Comparison of ENCODE assay signal across 8 mouse cellular contexts in genomic region chr6:56691205-56691604, GRCm38 (mm10). TPM values are rescaled to one million over a fixed set of nuclear protein-coding genes. Genes with fewer than 3 reads are reported as not detected.
A peak's percentile ranks its signal among the peaks of the same experiment; 100 is the strongest.
DNase-seq lines count a peak whose midpoint lies in the region; ATAC-seq lines count a peak whose summit lies in the region.

No protein-coding gene starts in this region.

- H3K4me2 ChIP-seq in liver, embryonic 16.5 days (ENCODE audit: low read depth, low read length) = no peak overlapping the region

- DNase-seq in CD4-positive, CD25-positive, alpha-beta regulatory T cell, adult 2 months (ENCODE audit: low read depth, low spot score) = peak; percentile 85
- peak; percentile 24 to 81 for DNase-seq in adrenal gland, adult (ENCODE audit: inconsistent age in 2 of 2, low spot score in 1 of 2)
- DNase-seq in embryo, embryonic 10 days (ENCODE audit: low spot score) = peak; percentile 94
- DNase-seq in kidney, postnatal 25 days = peak; percentile 54 to 88
- peak; percentile 19 for DNase-seq in ovary, postnatal 10 days (ENCODE audit: low spot score)
- DNase-seq in thymus, postnatal 10 days (ENCODE audit: low spot score in 2 of 2) = peak; percentile 23 to 80

- ATAC-seq in granulocyte monocyte progenitor cell, adult 5-6 weeks (replicated peaks; ENCODE audit: poor library complexity, severe bottlenecking) = peak; percentile 93
- ATAC-seq in liver, embryonic 16.5 days (ENCODE audit: low read depth) = 0 out of 2 replicates have a peak, but pooled peaks have one; percentile 45

- H3K27me3 ChIP-seq in liver, embryonic 16.5 days (ENCODE audit: control insufficient read depth, insufficient read depth, low read depth, low read length) = no peaks in the 10 kb centered on the region

- H3K36me3 ChIP-seq in liver, embryonic 16.5 days (ENCODE audit: control insufficient read depth, insufficient read depth) = no peaks in the 10 kb centered on the region

- H3K27ac ChIP-seq in liver, embryonic 16.5 days (ENCODE audit: low read length) = no peak overlapping the region

- no peak overlapping the region for H3K9ac ChIP-seq in liver, embryonic 16.5 days (ENCODE audit: low read depth, low read length)

- no peaks in the 10 kb centered on the region for H3K9me3 ChIP-seq in liver, embryonic 16.5 days (replicated peaks; ENCODE audit: control insufficient read depth, low read length)

- no peak overlapping the region for H3K4me3 ChIP-seq in liver, embryonic 16.5 days (ENCODE audit: low read depth, low read length)

- H3K4me1 ChIP-seq in liver, embryonic 16.5 days (ENCODE audit: control insufficient read depth, low read depth, low read length) = no peaks in the 10 kb centered on the region

- 0% methylated on average over 2 of the region's 2 CpGs for WGBS in liver, embryonic 16.5 days (ENCODE audit: insufficient replicate concordance)

RNA-seq across cellular contexts. Expression of gene Lsm5, which starts 13.3 kb away (rescaled TPM):
- 187 and 189 TPM in 2 replicates for total RNA-seq in granulocyte monocyte progenitor cell, adult 5-6 weeks (2014; fragmentation: Nextera tagmentation)
- total RNA-seq in granulocyte monocyte progenitor cell, adult 5-6 weeks (2017) = 202 and 238 TPM in 2 replicates
- 47.7 and 60.1 TPM in 2 replicates for polyA plus RNA-seq in liver, embryonic 16.5 days (2015; fragmentation: Nextera tagmentation; extraction: Ambion mirVana)

RNA-seq across cellular contexts. Expression of gene Avl9, which starts 23.5 kb away (rescaled TPM):
- total RNA-seq in granulocyte monocyte progenitor cell, adult 5-6 weeks (2014; fragmentation: Nextera tagmentation) = 14.7 and 16.8 TPM in 2 replicates
- total RNA-seq in granulocyte monocyte progenitor cell, adult 5-6 weeks (2017) = 16.2 and 20.7 TPM in 2 replicates
- polyA plus RNA-seq in liver, embryonic 16.5 days (2015; fragmentation: Nextera tagmentation; extraction: Ambion mirVana) = 3.4 and 3.6 TPM in 2 replicates

Comparison
In these comparisons a context has a peak if more than half of its experiments do, and no peak if none do; other contexts are left out.
1. DNase-seq: peak in every context shown above with its lines; median percentile 94 in embryo, embryonic 10 days; 85 in CD4-positive, CD25-positive, alpha-beta regulatory T cell, adult 2 months; 71 in kidney, postnatal 25 days; 52 in adrenal gland, adult; 52 in thymus, postnatal 10 days; 19 in ovary, postnatal 10 days.